Mouse (Mus musculus): ENCODE data around the gene Fyb2.

The Fyb2 gene

GRCm38 (mm10) chr4:105015496-105015895, 102.2 kb downstream of the Fyb2 start:
- DNase-seq, result no peak

- no peak for DNase-seq
Measured at GRCm38 (mm10) chr4:105016006-105016613, 102.9 kb downstream of the Fyb2 start.

GRCm38 (mm10) chr4:105027278-105027677, 114.0 kb downstream of the Fyb2 start:
- no peak for DNase-seq

- no peak for DNase-seq
Measured at GRCm38 (mm10) chr4:105031104-105031503, 117.8 kb downstream of the Fyb2 start.

GRCm38 (mm10) chr4:105033153-105033552, 119.9 kb downstream of the Fyb2 start:
- no peak for DNase-seq

GRCm38 (mm10) chr4:105034259-105034658, 121.0 kb downstream of the Fyb2 start:
- no peak for DNase-seq

GRCm38 (mm10) chr4:105050041-105050440, 136.8 kb downstream of the Fyb2 start:
- DNase-seq, result no peak

- no peak for DNase-seq
Measured at GRCm38 (mm10) chr4:105051291-105051690, 138.0 kb downstream of the Fyb2 start.
